Mouse (Mus musculus) mouse embryonic stem cell (cell line): ENCODE measurements around the gene Trhr2.

Experiments used
- in situ Hi-C, 2 experiments: fragments of 300-500 bp; cut with MboI; formaldehyde crosslinking; loops; 1 replicate in 1 of 2; 3 replicates in 1 of 2; pipeline ENCODE4 v1.14.3; 2019 to 2020; ENCODE audit warnings: low sequenced_read_pairs in 2 of 2, low pct_unique_long_range_greater_than_20kb in 1 of 2, mixed read lengths in 1 of 2; ENCODE audit not compliant: unreplicated experiment in 1 of 2

Trhr2 gene

GRCm38 (mm10) chr8:122357641-122358040 is 2.9 kb downstream of the Trhr2 start:
- in situ Hi-C loops: no loop called here

GRCm38 (mm10) chr8:122357202-122357601 is 3.3 kb downstream of the Trhr2 start:
- in situ Hi-C loops: no loop called here

- in situ Hi-C loops: no loop called here
Measured at GRCm38 (mm10) chr8:122355642-122356606, 4.6 kb downstream of the Trhr2 start.

GRCm38 (mm10) chr8:122354157-122354556 is 6.4 kb downstream of the Trhr2 start:
- in situ Hi-C loops: no loop called here

GRCm38 (mm10) chr8:122350309-122351089 is 10.0 kb downstream of the Trhr2 start:
- in situ Hi-C loops: no loop called here

GRCm38 (mm10) chr8:122349357-122350297 is 10.9 kb downstream of the Trhr2 start:
- in situ Hi-C loops: no loop called here

GRCm38 (mm10) chr8:122347811-122348552 is 12.6 kb downstream of the Trhr2 start:
- in situ Hi-C loops: no loop called here

- in situ Hi-C loops: no loop called here
Measured at GRCm38 (mm10) chr8:122345181-122346095, 15.1 kb downstream of the Trhr2 start.

GRCm38 (mm10) chr8:122344219-122344618 is 16.3 kb downstream of the Trhr2 start:
- in situ Hi-C loops: no loop called here

GRCm38 (mm10) chr8:122343758-122344157 is 16.8 kb downstream of the Trhr2 start:
- in situ Hi-C loops: no loop called here

GRCm38 (mm10) chr8:122343341-122343740 is 17.2 kb downstream of the Trhr2 start:
- in situ Hi-C loops: no loop called here

- in situ Hi-C loops: no loop called here
Measured at GRCm38 (mm10) chr8:122342806-122343209, 17.7 kb downstream of the Trhr2 start.

- in situ Hi-C loops: no loop called here
Measured at GRCm38 (mm10) chr8:122342362-122342761, 18.2 kb downstream of the Trhr2 start.

- in situ Hi-C loops: no loop called here
Measured at GRCm38 (mm10) chr8:122341790-122342189, 18.8 kb downstream of the Trhr2 start.

GRCm38 (mm10) chr8:122340761-122341160 is 19.8 kb downstream of the Trhr2 start:
- in situ Hi-C loops: no loop called here

- in situ Hi-C loops: no loop called here
Measured at GRCm38 (mm10) chr8:122338852-122339251, 21.7 kb downstream of the Trhr2 start.
